Mouse (Mus musculus) C2C12 (cell line): Measurements from ENCODE around the gene Lap3.

Source experiments
- CEBPB ChIP-seq: IDR thresholded peaks from one replicate; pipeline ENCODE4 v1.6.1; 2011; ENCODE audit warnings: low read depth, mild to moderate bottlenecking, control low read depth, moderate library complexity
- CTCF ChIP-seq: IDR thresholded peaks from one replicate; pipeline ENCODE4 v1.5.1; 2011; ENCODE audit not compliant: control insufficient read depth, insufficient read depth, insufficient read length
- FOSL1 ChIP-seq: IDR thresholded peaks from one replicate; pipeline ENCODE4 v1.8.0; 2011; ENCODE audit warnings: mild to moderate bottlenecking, low read length; ENCODE audit not compliant: poor library complexity, insufficient read depth, severe bottlenecking
- MAX ChIP-seq: IDR thresholded peaks from one replicate; pipeline ENCODE4 v1.6.1; 2011; ENCODE audit warnings: mild to moderate bottlenecking, control low read depth
- MYOD1 ChIP-seq: IDR thresholded peaks from one replicate; pipeline ENCODE4 v1.6.1; 2011; ENCODE audit warnings: low read depth; ENCODE audit not compliant: control insufficient read depth, insufficient read length
- MYOG ChIP-seq: IDR thresholded peaks from one replicate; pipeline ENCODE4 v1.6.1; 2011; ENCODE audit not compliant: control insufficient read depth, insufficient read length; ENCODE audit errors: extremely low read depth
- USF1 ChIP-seq: IDR thresholded peaks from one replicate; pipeline ENCODE4 v1.6.1; 2011; ENCODE audit warnings: low read depth, mild to moderate bottlenecking, control low read depth, moderate library complexity

- TF ChIP-seq MYOG: no peak
- no peak for TF ChIP-seq CTCF
- no peak for TF ChIP-seq MAX
- TF ChIP-seq USF1: no peak
- no peak for TF ChIP-seq MYOD1
- no peak for TF ChIP-seq CEBPB
- TF ChIP-seq FOSL1: no peak
Observed at GRCm38 (mm10) chr5:45494093-45494755, 1.1 kb downstream of the Lap3 start.
